Mouse (Mus musculus) small intestine, adult 2 months (tissue): ENCODE measurements around the gene Med20. TPM values are rescaled to one million over a fixed set of nuclear protein-coding genes. Genes with fewer than 3 reads are reported as not detected.
"Not testable (repeated sequence)": the region's sequence is repeated elsewhere in the genome, so short reads cannot be mapped to it uniquely, and the experiment has no call there.

Experiments
- H3K27ac ChIP-seq: fragments of 200-500 bp; 2 replicates; pipeline ENCODE4 v1.5.1; 2012; ENCODE audit warnings: low read depth, low read length, control low read depth, inconsistent platforms; ENCODE audit not compliant: insufficient read depth
- H3K27me3 ChIP-seq: fragments of 200-500 bp; 2 replicates; pipeline ENCODE4 v1.6.1; 2012; ENCODE audit warnings: mild to moderate bottlenecking, moderate library complexity, low read length, inconsistent platforms; ENCODE audit not compliant: control insufficient read depth, insufficient read depth
- H3K36me3 ChIP-seq: fragments of 200-500 bp; 2 replicates; pipeline ENCODE4 v1.6.1; 2012; ENCODE audit warnings: mild to moderate bottlenecking, low read length, control low read depth, inconsistent platforms; ENCODE audit not compliant: control insufficient read depth, insufficient read depth
- H3K4me1 ChIP-seq: fragments of 200-500 bp; 2 replicates; pipeline ENCODE4 v1.6.1; 2012; ENCODE audit warnings: low read length, inconsistent platforms, mixed read lengths; ENCODE audit not compliant: control insufficient read depth, insufficient read depth, insufficient read length
- H3K4me3 ChIP-seq: fragments of 200-500 bp; 2 replicates; pipeline ENCODE4 v1.5.1; 2012; ENCODE audit warnings: low read depth, mild to moderate bottlenecking, control low read depth, inconsistent platforms, low read length, moderate library complexity
- CTCF ChIP-seq: fragments of 200-500 bp; IDR thresholded peaks from 2 replicates; pipeline ENCODE4 v1.5.1; 2012; ENCODE audit warnings: low read depth, mild to moderate bottlenecking, control low read depth, inconsistent platforms, low read length, moderate library complexity, mixed read lengths; ENCODE audit not compliant: insufficient replicate concordance, insufficient read length; ENCODE audit errors: extremely low read depth
- POLR2A ChIP-seq: fragments of 200-500 bp; IDR thresholded peaks from 2 replicates; pipeline ENCODE4 v1.6.1; 2012; ENCODE audit warnings: low read depth, mild to moderate bottlenecking, control low read depth, inconsistent platforms, low read length, moderate library complexity
- WGBS: fragments of 180-500 bp; shearing (Covaris S2); methylation state at CpG from one replicate; pipeline ENCODE4 v1.1.7; 2018; 5-methylcytosine and 5-hydroxymethylcytosine counted together
- polyA plus RNA-seq: library from polyadenylated mRNA; depleted of rRNA; stranded (reverse); fragments of >200 nt; gene quantifications from 2 replicates; pipeline ENCODE4 v1.2.3, GENCODE M21; 2012

Med20 gene
- polyA plus RNA-seq, 1 experiment, result 11.3 TPM

DNA sequence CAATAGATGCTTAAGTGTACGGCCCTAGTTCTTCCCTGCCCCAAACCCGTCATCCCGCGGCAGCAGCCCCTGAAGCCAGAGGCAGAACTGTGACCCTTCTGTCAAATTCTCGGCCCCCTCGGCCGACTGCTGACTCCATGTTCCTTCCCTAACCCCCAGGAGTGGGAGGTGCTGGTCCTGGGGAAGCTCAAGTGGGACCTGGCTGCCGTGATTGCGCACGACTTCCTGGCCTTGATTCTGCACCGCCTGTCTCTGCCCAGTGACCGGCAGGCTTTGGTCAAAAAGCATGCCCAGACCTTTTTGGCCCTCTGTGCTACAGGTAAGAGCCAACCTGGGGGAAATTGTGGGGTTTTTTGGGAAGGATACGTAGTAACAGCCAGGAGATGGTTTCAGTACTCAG is 14.1 kb upstream of the Med20 start:
- H3K36me3 ChIP-seq, result peaks cover 14% of the 10 kb centered on the region
- peaks cover 10% of the 10 kb centered on the region for H3K4me1 ChIP-seq
- H3K4me3 ChIP-seq, result no peak overlapping the region
- WGBS, result 73% methylated on average over 13 of the region's 13 CpGs
- TF ChIP-seq POLR2A, result no peak
- no peak for TF ChIP-seq CTCF
- no peaks in the 10 kb centered on the region for H3K27me3 ChIP-seq
- no peak overlapping the region for H3K27ac ChIP-seq

DNA sequence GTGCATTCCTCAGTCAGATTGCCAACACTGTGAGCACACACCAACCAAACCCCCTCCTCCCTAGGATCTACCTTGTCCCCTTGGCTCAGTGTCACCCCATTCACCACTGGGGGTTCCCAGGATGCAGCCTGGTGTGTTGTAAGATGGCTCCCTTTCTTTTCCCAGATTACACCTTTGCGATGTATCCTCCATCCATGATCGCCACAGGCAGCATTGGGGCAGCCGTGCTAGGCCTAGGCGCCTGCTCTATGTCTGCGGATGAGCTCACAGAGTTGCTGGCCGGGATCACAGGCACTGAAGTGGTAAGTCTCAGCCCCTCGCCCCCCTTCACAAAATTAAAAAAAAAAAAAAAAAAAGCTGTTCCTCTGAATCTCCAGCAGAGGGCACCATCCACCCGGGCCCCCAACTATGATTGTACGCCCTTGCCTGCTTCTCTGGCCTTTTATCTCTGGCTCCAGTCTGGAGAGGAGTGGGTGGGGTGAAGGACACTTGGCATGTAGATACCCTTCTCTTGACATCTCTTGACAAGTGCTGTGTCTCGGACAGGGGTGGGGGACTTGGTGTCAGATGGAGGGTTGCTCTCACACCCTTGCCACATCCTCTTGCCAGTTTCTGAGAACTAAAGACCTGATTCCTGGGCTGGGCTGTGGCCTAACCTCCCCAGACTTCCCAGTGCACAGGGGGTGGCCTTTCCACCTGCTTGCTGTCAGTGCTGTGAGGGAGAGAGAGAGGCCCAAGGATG is 13.4 kb upstream of the Med20 start:
- Histone ChIP-seq H3K27ac (no peak overlapping the region), H3K36me3 (peaks cover 18% of the 10 kb centered on the region), H3K4me3 (no peak overlapping the region), H3K4me1 (peaks cover 7% of the 10 kb centered on the region; the same call in 1 of the 2 replicates), H3K27me3 (no peaks in the 10 kb centered on the region)
- 39% methylated on average over 10 of the region's 10 CpGs for WGBS
- TF ChIP-seq POLR2A (no peak), CTCF (peak; percentile 75; the same call in 1 of the 2 replicates)

DNA sequence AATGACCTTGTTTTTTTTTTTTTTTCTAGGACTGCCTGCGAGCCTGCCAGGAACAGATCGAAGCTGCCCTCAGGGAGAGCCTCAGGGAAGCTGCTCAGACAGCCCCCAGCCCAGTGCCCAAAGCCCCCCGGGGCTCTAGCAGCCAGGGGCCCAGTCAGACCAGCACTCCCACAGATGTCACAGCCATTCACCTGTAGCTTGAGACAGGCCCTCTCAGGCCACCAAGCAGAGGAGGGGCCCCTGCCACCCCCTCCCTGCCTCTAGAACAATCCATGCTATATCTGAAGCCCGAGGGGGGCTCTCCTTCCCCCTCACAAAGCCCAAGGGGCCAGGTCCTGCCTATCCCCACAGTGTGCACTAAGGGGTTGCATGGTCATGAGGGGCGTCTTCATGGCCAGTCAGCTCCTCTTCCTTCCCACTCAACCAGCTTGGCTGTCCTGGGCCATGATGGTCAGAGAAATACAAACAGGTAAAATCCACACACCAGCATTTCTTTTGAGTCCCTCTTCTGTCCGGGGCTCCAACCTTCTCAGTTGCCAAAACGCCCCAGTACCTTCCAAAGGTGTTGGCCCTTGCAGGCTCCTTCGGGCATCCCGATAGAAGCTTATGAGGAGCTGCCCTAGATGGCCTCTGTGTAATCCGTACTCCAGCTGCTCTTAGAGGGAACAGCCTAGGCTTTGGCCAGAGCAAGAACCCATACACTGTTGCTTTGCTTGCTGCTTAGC is 12.6 kb upstream of the Med20 start:
- H3K36me3 ChIP-seq, result peaks cover 20% of the 10 kb centered on the region
- not testable (repeated sequence) for H3K27ac ChIP-seq, H3K27me3 ChIP-seq, H3K4me1 ChIP-seq, H3K4me3 ChIP-seq
- WGBS, result 83% methylated on average over 10 of the region's 10 CpGs

DNA sequence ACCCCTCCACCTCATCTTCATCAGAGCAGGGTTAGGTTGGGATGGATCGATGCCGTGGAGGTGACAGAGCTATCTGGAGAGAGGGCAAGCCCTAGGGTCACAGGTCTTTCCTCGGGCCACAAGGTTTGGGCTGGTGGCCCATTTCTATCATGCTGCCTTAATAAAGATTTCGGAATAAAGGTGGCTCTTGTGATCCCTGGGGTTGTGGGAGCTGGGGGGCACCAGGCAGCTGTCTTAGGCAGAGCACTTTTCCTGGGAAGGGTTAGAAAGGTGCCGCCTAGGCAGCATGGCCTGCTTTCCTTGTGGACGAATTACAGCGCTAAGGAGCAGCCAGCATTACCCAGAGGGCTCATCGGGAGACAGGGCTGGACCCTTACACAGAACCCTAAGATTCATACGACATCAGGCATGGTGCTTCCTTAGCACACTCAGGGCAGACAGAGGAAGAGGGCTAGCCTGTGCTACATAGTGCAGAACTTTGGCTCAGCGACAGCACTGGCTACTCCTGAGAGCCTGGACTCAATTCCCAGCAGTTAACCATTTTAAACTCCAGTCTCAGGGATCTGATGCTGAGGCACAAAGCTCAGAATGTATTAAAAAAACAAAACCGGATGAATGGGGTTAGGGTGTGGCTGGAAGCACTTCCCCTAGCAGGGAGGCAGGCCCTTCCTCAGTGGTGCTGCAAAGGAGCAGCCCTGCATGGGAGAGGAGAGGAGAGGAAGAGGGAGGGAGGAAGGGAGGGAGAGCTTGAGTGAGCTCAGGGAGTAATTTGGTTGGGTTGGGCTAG is 11.7 kb upstream of the Med20 start:
- Histone ChIP-seq H3K4me3 (no peak overlapping the region), H3K4me1 (peaks cover 7% of the 10 kb centered on the region; the same call in 1 of the 2 replicates), H3K27ac (0 out of 2 replicates have a peak overlapping the region, but pooled peaks have one; percentile 29), H3K36me3 (peaks cover 27% of the 10 kb centered on the region), H3K27me3 (no peaks in the 10 kb centered on the region)
- TF ChIP-seq CTCF, result no peak
- no peak for TF ChIP-seq POLR2A
- WGBS, result 72% methylated on average over 11 of the region's 11 CpGs

DNA sequence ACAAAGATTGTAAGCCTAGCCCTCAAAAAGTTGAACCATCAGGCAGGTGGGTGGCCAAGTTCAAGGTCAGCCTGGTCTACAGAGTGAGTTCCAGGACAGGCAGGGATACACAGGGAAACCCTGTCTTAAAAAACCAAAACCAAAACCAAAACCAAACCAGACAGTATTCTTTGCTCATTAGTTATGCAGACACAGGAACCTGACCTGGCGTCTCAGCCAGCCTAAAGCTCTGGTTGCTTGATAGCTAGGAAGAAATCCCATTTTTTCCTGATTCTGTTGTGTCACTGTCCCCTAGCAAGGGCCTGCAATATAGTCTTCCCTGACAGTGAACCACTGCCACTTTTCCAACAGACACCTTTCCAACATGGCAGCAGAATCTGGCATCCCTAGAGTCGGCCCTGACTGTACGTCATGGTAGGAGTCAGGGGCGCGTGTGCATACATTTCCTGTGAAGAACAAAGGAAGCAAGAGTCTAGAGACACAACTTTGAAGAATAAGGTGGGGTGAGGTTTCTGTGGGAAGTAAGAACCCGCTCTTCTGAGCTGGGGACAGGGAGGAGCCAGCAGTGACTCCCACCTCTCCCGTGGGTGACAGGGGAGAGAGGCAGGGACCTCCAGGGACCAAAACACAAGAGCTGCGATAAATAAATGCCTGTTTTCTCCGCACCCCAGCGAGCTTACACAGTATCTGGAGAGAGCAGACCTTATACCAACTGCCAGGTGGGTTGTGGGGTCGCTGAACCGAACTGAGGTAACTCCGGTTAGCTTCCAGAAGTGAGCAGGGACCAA is 10.6 kb upstream of the Med20 start:
- WGBS, result 83% methylated on average over 13 of the region's 13 CpGs
- no peak for TF ChIP-seq POLR2A
- TF ChIP-seq CTCF, result peak; percentile 1; the same call in 1 of the 2 replicates
- Histone ChIP-seq H3K36me3 (peaks cover 37% of the 10 kb centered on the region), H3K4me3 (no peak overlapping the region), H3K4me1 (peaks cover 6% of the 10 kb centered on the region; the same call in 1 of the 2 replicates), H3K27ac (peak overlapping the region; percentile 29), H3K27me3 (no peaks in the 10 kb centered on the region)

DNA sequence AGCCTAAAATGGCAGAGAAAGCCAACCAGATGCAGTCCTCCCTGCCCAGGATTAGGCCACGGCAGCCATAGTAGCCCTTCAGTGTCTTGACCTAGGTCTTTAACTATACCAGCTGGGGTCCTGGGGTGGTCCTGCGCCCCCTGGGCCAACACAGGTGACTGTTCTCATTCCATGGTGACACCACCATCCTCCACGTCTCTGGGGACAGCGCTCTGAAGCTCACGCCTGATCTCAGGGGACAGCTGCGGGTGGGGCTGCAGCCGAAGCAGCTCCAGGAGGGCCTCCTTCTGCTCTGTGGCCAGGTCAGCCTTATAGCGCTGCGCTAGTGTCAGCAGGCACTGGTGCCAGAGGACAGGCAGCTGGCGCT is 10.0 kb upstream of the Med20 start:
- peaks cover 4% of the 10 kb centered on the region; the same call in 1 of the 2 replicates for H3K4me1 ChIP-seq
- H3K27ac ChIP-seq, result no peak overlapping the region
- no peaks in the 10 kb centered on the region for H3K27me3 ChIP-seq
- H3K4me3 ChIP-seq, result no peak overlapping the region
- TF ChIP-seq POLR2A (no peak), CTCF (no peak)
- 95% methylated on average over 10 of the region's 10 CpGs for WGBS
- H3K36me3 ChIP-seq, result peaks cover 39% of the 10 kb centered on the region
